Mouse (Mus musculus): ENCODE results near the gene Prim2. TPM values are rescaled to one million over a fixed set of nuclear protein-coding genes. Genes with fewer than 3 reads are reported as not detected.

Gene Prim2
- polyA plus RNA-seq, 1 experiment from 2014 or later = 16.1 TPM

DNA sequence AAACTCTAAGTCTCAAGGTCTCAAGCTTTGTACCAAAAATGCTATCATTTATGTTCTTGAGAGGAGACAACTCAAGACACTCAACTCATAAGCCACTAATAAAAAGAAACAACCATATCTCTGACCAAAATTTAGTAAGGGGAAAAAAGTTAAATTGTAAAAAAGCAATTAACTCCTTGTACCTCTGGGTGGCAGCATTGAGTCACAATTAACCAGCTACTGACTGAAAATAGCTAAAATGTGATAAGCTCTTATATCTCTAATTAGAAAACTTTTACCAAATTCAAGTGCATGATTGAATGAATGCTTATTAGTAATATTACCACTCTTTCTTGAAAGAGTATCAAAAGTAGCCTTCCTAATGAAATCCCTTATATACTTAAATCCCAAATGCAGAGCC lies 6.4 kb downstream of the Prim2 start:
- Histone ChIP-seq H3K4me2 (ENCODE audit: low read length) (no peak overlapping the region), H3K27ac (no peak overlapping the region), H3K9me3 (replicated peaks; ENCODE audit: low read length) (no peaks in the 10 kb centered on the region), H3K4me3 (replicated peaks; ENCODE audit: low read depth, low read length) (no peak overlapping the region), H3K27me3 (ENCODE audit: insufficient read depth, low read length) (no peaks in the 10 kb centered on the region), H3K9ac (ENCODE audit: low read depth, low read length) (no peak overlapping the region), H3K4me1 (replicated peaks; ENCODE audit: insufficient read depth, low read length) (no peaks in the 10 kb centered on the region), H3K36me3 (ENCODE audit: insufficient read depth, low read length) (0 out of 2 replicates have a peak, but pooled peaks cover 18% of the 10 kb centered on the region)
- ATAC-seq (replicated peaks; ENCODE audit: low FRiP score, low read depth) = no peak
- DNase-seq (ENCODE audit: low spot score) = peak; percentile 76
- peak; percentile 73 for TF ChIP-seq CTCF (IDR thresholded peaks at IDR 0.05; ENCODE audit: low read depth)

GRCm38 (mm10) chr1:33658302-33658701 lies 11.3 kb downstream of the Prim2 start:
- Histone ChIP-seq H3K9ac (ENCODE audit: low read depth, low read length) (no peak overlapping the region), H3K4me2 (ENCODE audit: low read length) (no peak overlapping the region), H3K36me3 (ENCODE audit: insufficient read depth, low read length) (0 out of 2 replicates have a peak, but pooled peaks cover 11% of the 10 kb centered on the region), H3K4me1 (replicated peaks; ENCODE audit: insufficient read depth, low read length) (no peaks in the 10 kb centered on the region), H3K27ac (no peak overlapping the region), H3K4me3 (replicated peaks; ENCODE audit: low read depth, low read length) (no peak overlapping the region), H3K9me3 (replicated peaks; ENCODE audit: low read length) (no peaks in the 10 kb centered on the region), H3K27me3 (ENCODE audit: insufficient read depth, low read length) (no peaks in the 10 kb centered on the region)
- DNase-seq (ENCODE audit: low spot score) (peak; percentile 89), ATAC-seq (replicated peaks; ENCODE audit: low FRiP score, low read depth) (peak; percentile 94)
- WGBS = 43% methylated on average over 4 of the region's 4 CpGs
- no peak for TF ChIP-seq CTCF (IDR thresholded peaks at IDR 0.05; ENCODE audit: low read depth)

DNA sequence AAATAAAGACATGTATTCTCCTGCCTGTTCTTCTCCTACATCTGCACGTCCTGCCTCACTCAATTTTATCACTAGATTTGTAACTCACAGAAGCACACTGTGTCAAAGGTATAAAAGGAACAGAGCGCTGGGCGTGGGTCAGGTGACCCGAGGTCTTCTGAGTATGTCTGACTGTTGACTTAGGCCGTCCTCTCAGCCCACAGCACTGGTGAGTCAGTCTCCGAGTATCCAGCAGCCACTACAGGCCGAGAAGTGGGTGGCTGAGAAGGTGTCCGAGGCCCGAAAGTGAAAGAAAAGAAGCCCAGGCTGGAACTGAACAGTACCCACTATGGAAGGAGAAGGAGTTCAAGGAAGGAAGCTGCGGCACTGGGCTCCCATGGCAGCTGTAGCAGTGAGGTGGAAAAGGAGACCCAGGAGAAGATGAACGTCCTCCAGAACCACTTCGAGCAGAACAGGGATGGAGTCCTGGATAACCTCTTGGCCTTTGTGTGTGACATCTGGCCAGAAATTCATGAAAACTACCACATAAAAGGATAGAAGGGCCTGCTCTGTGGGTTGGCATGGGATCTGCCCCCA lies 11.9 kb downstream of the Prim2 start:
- 56% methylated on average over 12 of the region's 12 CpGs for WGBS
- Histone ChIP-seq H3K27me3 (ENCODE audit: insufficient read depth, low read length) (no peaks in the 10 kb centered on the region), H3K9ac (ENCODE audit: low read depth, low read length) (no peak overlapping the region), H3K27ac (0 out of 2 replicates have a peak overlapping the region, but pooled peaks have one; percentile 8), H3K4me3 (replicated peaks; ENCODE audit: low read depth, low read length) (no peak overlapping the region), H3K4me2 (ENCODE audit: low read length) (no peak overlapping the region), H3K9me3 (replicated peaks; ENCODE audit: low read length) (no peaks in the 10 kb centered on the region), H3K4me1 (replicated peaks; ENCODE audit: insufficient read depth, low read length) (no peaks in the 10 kb centered on the region), H3K36me3 (ENCODE audit: insufficient read depth, low read length) (0 out of 2 replicates have a peak, but pooled peaks cover 11% of the 10 kb centered on the region)
- ATAC-seq (replicated peaks; ENCODE audit: low FRiP score, low read depth) (peak; percentile 62), DNase-seq (ENCODE audit: low spot score) (no peak)
- no peak for TF ChIP-seq CTCF (IDR thresholded peaks at IDR 0.05; ENCODE audit: low read depth)

GRCm38 (mm10) chr1:33650875-33651274 lies 18.7 kb downstream of the Prim2 start:
- H3K4me1 ChIP-seq (replicated peaks; ENCODE audit: insufficient read depth, low read length) = no peaks in the 10 kb centered on the region
- DNase-seq (ENCODE audit: low spot score) = peak; percentile 52
- no peaks in the 10 kb centered on the region for H3K9me3 ChIP-seq (replicated peaks; ENCODE audit: low read length)
- no peaks in the 10 kb centered on the region for H3K27me3 ChIP-seq (ENCODE audit: insufficient read depth, low read length)
- H3K4me3 ChIP-seq (replicated peaks; ENCODE audit: low read depth, low read length) = no peak overlapping the region
- TF ChIP-seq CTCF (IDR thresholded peaks at IDR 0.05; ENCODE audit: low read depth) = no peak
- ATAC-seq (replicated peaks; ENCODE audit: low FRiP score, low read depth) = no peak
- no peak overlapping the region for H3K27ac ChIP-seq
- no peak overlapping the region for H3K9ac ChIP-seq (ENCODE audit: low read depth, low read length)
- H3K4me2 ChIP-seq (ENCODE audit: low read length) = no peak overlapping the region
- 64% methylated on average over 11 of the region's 11 CpGs for WGBS
- peaks cover 4% of the 10 kb centered on the region; the same call in 1 of the 2 replicates for H3K36me3 ChIP-seq (ENCODE audit: insufficient read depth, low read length)

DNA sequence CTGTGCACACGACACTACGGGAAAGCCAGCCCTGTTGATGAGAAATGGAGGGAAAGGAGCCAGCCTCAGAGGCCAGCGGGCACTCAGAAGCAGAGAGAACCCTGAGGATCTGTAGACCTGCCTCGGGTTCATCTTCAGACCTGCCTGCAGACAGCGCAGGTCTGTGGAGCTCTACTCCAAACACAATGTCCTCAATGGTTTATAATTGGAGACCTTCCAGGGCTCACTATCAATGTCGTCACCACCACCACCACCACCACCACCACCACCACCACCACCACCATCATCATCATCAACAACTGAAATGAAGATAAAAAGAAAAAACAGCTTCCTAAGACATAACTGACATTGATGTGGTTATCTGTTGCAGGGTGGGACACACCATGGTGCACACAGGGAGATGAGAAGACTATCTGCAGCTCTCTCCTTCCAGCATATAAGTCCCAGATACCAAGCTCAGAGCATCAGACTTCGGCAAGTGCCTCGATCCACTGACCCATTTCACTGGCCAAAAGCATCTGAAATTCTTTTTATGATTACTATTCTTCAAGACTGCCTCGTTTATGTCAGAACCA lies 20.0 kb downstream of the Prim2 start:
- Histone ChIP-seq H3K4me1 (replicated peaks; ENCODE audit: insufficient read depth, low read length) (no peaks in the 10 kb centered on the region), H3K4me3 (replicated peaks; ENCODE audit: low read depth, low read length) (no peak overlapping the region), H3K36me3 (ENCODE audit: insufficient read depth, low read length) (peaks cover 4% of the 10 kb centered on the region; the same call in 1 of the 2 replicates), H3K9ac (ENCODE audit: low read depth, low read length) (no peak overlapping the region), H3K27ac (no peak overlapping the region), H3K4me2 (ENCODE audit: low read length) (no peak overlapping the region), H3K27me3 (ENCODE audit: insufficient read depth, low read length) (no peaks in the 10 kb centered on the region), H3K9me3 (replicated peaks; ENCODE audit: low read length) (no peaks in the 10 kb centered on the region)
- ATAC-seq (replicated peaks; ENCODE audit: low FRiP score, low read depth) (no peak), DNase-seq (ENCODE audit: low spot score) (no peak)
- TF ChIP-seq CTCF (IDR thresholded peaks at IDR 0.05; ENCODE audit: low read depth) = no peak
- WGBS = 95% methylated on average over 9 of the region's 9 CpGs

DNA sequence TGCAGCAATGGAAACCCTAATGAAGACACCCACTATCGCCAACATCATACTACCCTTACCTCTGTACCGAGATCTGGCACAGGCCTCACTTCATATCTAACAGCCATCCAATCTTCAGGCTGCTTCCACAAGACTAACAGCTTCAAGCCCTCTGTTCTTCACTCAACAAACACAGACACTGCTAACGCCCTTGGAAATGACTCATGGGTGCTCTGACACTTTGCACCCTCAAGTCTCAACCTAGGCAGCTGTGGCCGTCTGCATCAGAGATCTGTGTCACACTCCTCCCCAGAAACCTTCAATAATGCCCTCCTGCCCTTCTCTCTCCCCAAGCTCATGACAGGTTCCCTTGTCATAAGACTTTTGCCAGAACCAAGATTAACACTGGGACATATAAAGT lies 20.6 kb downstream of the Prim2 start:
- no peak for ATAC-seq (replicated peaks; ENCODE audit: low FRiP score, low read depth)

More for the DNA sequence above, 20.6 kb downstream of the Prim2 start:
- H3K9me3 ChIP-seq (replicated peaks; ENCODE audit: low read length) = no peaks in the 10 kb centered on the region
- TF ChIP-seq CTCF (IDR thresholded peaks at IDR 0.05; ENCODE audit: low read depth) = no peak
- H3K27ac ChIP-seq = no peak overlapping the region
- no peak overlapping the region for H3K4me2 ChIP-seq (ENCODE audit: low read length)
- WGBS = 93% methylated on average over 4 of the region's 4 CpGs
- peaks cover 9% of the 10 kb centered on the region; the same call in 1 of the 2 replicates for H3K36me3 ChIP-seq (ENCODE audit: insufficient read depth, low read length)
- H3K4me1 ChIP-seq (replicated peaks; ENCODE audit: insufficient read depth, low read length) = 0 out of 2 replicates have a peak, but pooled peaks cover 3% of the 10 kb centered on the region
- H3K27me3 ChIP-seq (ENCODE audit: insufficient read depth, low read length) = no peaks in the 10 kb centered on the region
- no peak for DNase-seq (ENCODE audit: low spot score)
- no peak overlapping the region for H3K4me3 ChIP-seq (replicated peaks; ENCODE audit: low read depth, low read length)
- H3K9ac ChIP-seq (ENCODE audit: low read depth, low read length) = no peak overlapping the region

Data from kidney, postnatal 0 days (tissue).